Mouse (Mus musculus) ES-E14 (cell line): ENCODE results near the gene Ank2.

Experiments used
- HCFC1 ChIP-seq: IDR thresholded peaks from 2 replicates; pipeline ENCODE4 v1.6.1; 2012; ENCODE audit warnings: low read length, inconsistent platforms, borderline replicate concordance; ENCODE audit not compliant: insufficient read depth
- MAFK ChIP-seq: IDR thresholded peaks from 2 replicates; pipeline ENCODE4 v1.6.1; 2014; ENCODE audit warnings: mild to moderate bottlenecking, low read depth, low read length, inconsistent platforms; ENCODE audit not compliant: insufficient read depth

- no peak for TF ChIP-seq MAFK
- no peak for TF ChIP-seq HCFC1
Observed at GRCm38 (mm10) chr3:127341300-127341699, 157.8 kb downstream of the Ank2 start.
